ENCODE assay signal across 8 mouse cellular contexts in the genomic region with DNA sequence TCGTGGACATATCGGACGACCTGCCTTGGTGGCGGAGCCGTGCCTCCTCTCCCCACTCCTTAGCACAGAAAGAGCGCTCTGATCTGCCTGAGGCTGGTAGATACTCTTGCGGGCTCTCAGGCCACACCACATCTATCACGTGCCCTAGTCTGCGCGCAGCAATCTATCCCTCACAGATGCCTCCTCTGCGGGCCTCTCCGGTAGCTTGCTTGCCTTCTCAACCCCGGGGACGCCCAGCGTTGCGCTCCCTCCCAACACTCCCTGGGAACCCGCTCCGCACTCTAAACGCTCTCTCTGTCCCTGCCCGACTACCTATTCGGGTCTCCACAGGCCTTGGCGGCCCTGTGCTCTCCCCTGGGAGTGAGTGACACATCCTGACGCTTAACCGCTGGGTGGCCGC. TPM values are rescaled to one million over a fixed set of nuclear protein-coding genes. Genes with fewer than 3 reads are reported as not detected.
A peak's percentile ranks its signal among the peaks of the same experiment; 100 is the strongest.
DNase-seq lines count a peak whose midpoint lies in the region; ATAC-seq and TF ChIP-seq lines count a peak whose summit lies in the region.

A gene (plus strand): TSS at position 141 of the 400 bp plus-strand sequence.

- H3K4me3 ChIP-seq in heart, adult 2 months: no peak within 1 kb of the TSS
- H3K4me3 ChIP-seq in hindbrain, embryonic 11.5 days (ENCODE audit: low read depth, low read length): peak within 1 kb of the TSS; percentile 46
- H3K4me3 ChIP-seq in limb, embryonic 10.5 days: peak within 1 kb of the TSS; percentile 60
- H3K4me3 ChIP-seq in olfactory bulb, adult 2 months (ENCODE audit: insufficient read depth, low read depth, low read length): peak within 1 kb of the TSS; percentile 60

- no peak within 1 kb of the TSS for H3K9ac ChIP-seq in heart, adult 2 months (ENCODE audit: low read depth, low read length)
- H3K9ac ChIP-seq in hindbrain, embryonic 11.5 days (ENCODE audit: low read depth, low read length): peak within 1 kb of the TSS; percentile 49

- no peak for TF ChIP-seq CTCF in heart, adult 2 months (IDR thresholded peaks at IDR 0.05)
- TF ChIP-seq CTCF in brain, embryonic 14.5 days (IDR thresholded peaks at IDR 0.05; ENCODE audit: borderline replicate concordance, extremely low read depth, insufficient read depth, insufficient read length): no peak
- TF ChIP-seq CTCF in olfactory bulb, adult 2 months (IDR thresholded peaks at IDR 0.05; ENCODE audit: insufficient read depth, low read depth, low read length): no peak

- no peak for TF ChIP-seq POLR2A in heart, adult 2 months (IDR thresholded peaks at IDR 0.05; ENCODE audit: insufficient read depth, low read depth, low read length)
- no peak for TF ChIP-seq POLR2A in brain, embryonic 14.5 days (IDR thresholded peaks at IDR 0.05; ENCODE audit: borderline replicate concordance, extremely low read depth, insufficient read depth, insufficient read length, poor library complexity, severe bottlenecking)
- no peak for TF ChIP-seq POLR2A in olfactory bulb, adult 2 months (IDR thresholded peaks at IDR 0.05; ENCODE audit: insufficient read depth, low read depth, low read length)

- no peaks in the 10 kb centered on the region for H3K79me2 ChIP-seq in heart, adult 2 months (replicated peaks; ENCODE audit: control insufficient read depth, insufficient read depth, low read length)

- peaks cover 20% of the 10 kb centered on the region for H3K27me3 ChIP-seq in heart, adult 2 months (ENCODE audit: control insufficient read depth, insufficient read depth, low read length)
- peaks cover 40% of the 10 kb centered on the region for H3K27me3 ChIP-seq in hindbrain, embryonic 11.5 days (ENCODE audit: control insufficient read depth, insufficient read depth, low read length)
- H3K27me3 ChIP-seq in limb, embryonic 10.5 days (ENCODE audit: low read depth, poor library complexity, severe bottlenecking): peaks cover 95% of the 10 kb centered on the region

- intact Hi-C loops in heart, adult 2 months (cut with DNase I): no loop called here

- DNase-seq in heart, adult 11 months: peak; percentile 81
- DNase-seq in heart, adult 2 months: no peak
- DNase-seq in brain, embryonic 14.5 days (ENCODE audit: low read depth): peak; percentile 73
- peak; percentile 59 for DNase-seq in hindbrain, embryonic 11.5 days (ENCODE audit: low spot score)
- peak; percentile 55 for DNase-seq in limb, embryonic 10.5 days (ENCODE audit: low spot score)
- DNase-seq in urinary bladder, postnatal 10 days (ENCODE audit: low spot score): no peak
- DNase-seq in gastrocnemius, adult 18-20 months (ENCODE audit: low spot score): no peak

- 4% methylated on average over 24 of the region's 25 CpGs for WGBS in heart, adult 2 months
- WGBS in hindbrain, embryonic 11.5 days: 2% methylated on average over 23 of the region's 25 CpGs
- WGBS in limb, embryonic 10.5 days: 1% methylated on average over 24 of the region's 25 CpGs
- 18% methylated on average over 25 of the region's 25 CpGs for WGBS in olfactory bulb, adult 2 months

- no peaks in the 10 kb centered on the region for H3K4me1 ChIP-seq in heart, adult 2 months (ENCODE audit: control insufficient read depth, insufficient read depth, low read length)
- H3K4me1 ChIP-seq in hindbrain, embryonic 11.5 days (replicated peaks; ENCODE audit: control insufficient read depth, insufficient read depth, low read length): peaks cover 5% of the 10 kb centered on the region
- H3K4me1 ChIP-seq in limb, embryonic 10.5 days: peaks cover 42% of the 10 kb centered on the region
- H3K4me1 ChIP-seq in olfactory bulb, adult 2 months (ENCODE audit: control insufficient read depth, insufficient read depth, low read length): peaks cover 34% of the 10 kb centered on the region

- H3K4me2 ChIP-seq in hindbrain, embryonic 11.5 days (replicated peaks; ENCODE audit: low read depth, low read length): peak within 1 kb of the TSS; percentile 70

- ATAC-seq in hindbrain, embryonic 11.5 days (ENCODE audit: low FRiP score): peak; percentile 39

- H3K27ac ChIP-seq in heart, adult 2 months: no peak within 1 kb of the TSS
- no peak within 1 kb of the TSS for H3K27ac ChIP-seq in hindbrain, embryonic 11.5 days (ENCODE audit: low read depth, low read length)
- peak within 1 kb of the TSS; percentile 53 for H3K27ac ChIP-seq in limb, embryonic 10.5 days
- H3K27ac ChIP-seq in olfactory bulb, adult 2 months (ENCODE audit: insufficient read depth, low read depth, low read length): no peak within 1 kb of the TSS

- TF ChIP-seq EP300 in heart, adult 2 months (IDR thresholded peaks at IDR 0.05; ENCODE audit: insufficient read depth, low read depth, low read length): no peak

- H3K9me3 ChIP-seq in hindbrain, embryonic 11.5 days (ENCODE audit: control insufficient read depth, low read length): no peaks in the 10 kb centered on the region
- H3K9me3 ChIP-seq in limb, embryonic 10.5 days (replicated peaks): no peaks in the 10 kb centered on the region

- H3K36me3 ChIP-seq in heart, adult 2 months (ENCODE audit: control insufficient read depth, insufficient read depth, low read length): no peaks in the 10 kb centered on the region
- H3K36me3 ChIP-seq in hindbrain, embryonic 11.5 days (ENCODE audit: control insufficient read depth, insufficient read depth, low read length): no peaks in the 10 kb centered on the region
- no peaks in the 10 kb centered on the region for H3K36me3 ChIP-seq in limb, embryonic 10.5 days

RNA-seq across cellular contexts. Expression of the gene that starts here (rescaled TPM):
- not detected for total RNA-seq in heart, adult 2 months (2021)
- not detected in 2 replicates for polyA plus RNA-seq in heart, adult 2 months (2012; rRNA removed)
- polyA plus RNA-seq in brain, embryonic 14.5 days (2012; rRNA removed): 4.6 and 8.2 TPM in 2 replicates
- 0.70 and 0.74 TPM in 2 replicates for polyA plus RNA-seq in hindbrain, embryonic 11.5 days (2014; fragmentation: Nextera tagmentation; extraction: Ambion mirVana)
- 0.03 TPM in 1 of 2 replicates, not detected in the other for polyA plus RNA-seq in limb, embryonic 10.5 days (2016; fragmentation: Nextera tagmentation; extraction: Ambion mirVana)
- polyA plus RNA-seq in olfactory bulb, adult 2 months (2012; ENCODE audit: insufficient read depth, insufficient read length, low replicate concordance, missing spikeins): not detected in 2 replicates
- 1 to 10 TPM; 1.7 to 5.7 TPM for total RNA-seq in gastrocnemius, adult 18-20 months (2021)

Comparison
In these comparisons a context has a peak if more than half of its experiments do, and no peak if none do; other contexts are left out.
1. DNase-seq: peak in heart, adult 11 months (single experiment) and brain, embryonic 14.5 days (single experiment); none in heart, adult 2 months (0 of 2), urinary bladder, postnatal 10 days (single experiment) and gastrocnemius, adult 18-20 months (single experiment).
2. Peak in DNase-seq, ATAC-seq, H3K4me3 ChIP-seq, H3K9ac ChIP-seq and H3K4me2 ChIP-seq in hindbrain, embryonic 11.5 days; RNA of the gene not detected or under 1 TPM.
3. Peak in DNase-seq, H3K4me3 ChIP-seq and H3K27ac ChIP-seq in limb, embryonic 10.5 days; RNA of the gene not detected or under 1 TPM.